Mouse (Mus musculus) lung, postnatal 25 days (tissue): ENCODE results near the gene Spats2l.

Source experiments
- DNase-seq: peaks from one replicate; pipeline ENCODE4 v3.0.0; 2022; ENCODE audit warnings: low spot score

The Spats2l gene

DNA sequence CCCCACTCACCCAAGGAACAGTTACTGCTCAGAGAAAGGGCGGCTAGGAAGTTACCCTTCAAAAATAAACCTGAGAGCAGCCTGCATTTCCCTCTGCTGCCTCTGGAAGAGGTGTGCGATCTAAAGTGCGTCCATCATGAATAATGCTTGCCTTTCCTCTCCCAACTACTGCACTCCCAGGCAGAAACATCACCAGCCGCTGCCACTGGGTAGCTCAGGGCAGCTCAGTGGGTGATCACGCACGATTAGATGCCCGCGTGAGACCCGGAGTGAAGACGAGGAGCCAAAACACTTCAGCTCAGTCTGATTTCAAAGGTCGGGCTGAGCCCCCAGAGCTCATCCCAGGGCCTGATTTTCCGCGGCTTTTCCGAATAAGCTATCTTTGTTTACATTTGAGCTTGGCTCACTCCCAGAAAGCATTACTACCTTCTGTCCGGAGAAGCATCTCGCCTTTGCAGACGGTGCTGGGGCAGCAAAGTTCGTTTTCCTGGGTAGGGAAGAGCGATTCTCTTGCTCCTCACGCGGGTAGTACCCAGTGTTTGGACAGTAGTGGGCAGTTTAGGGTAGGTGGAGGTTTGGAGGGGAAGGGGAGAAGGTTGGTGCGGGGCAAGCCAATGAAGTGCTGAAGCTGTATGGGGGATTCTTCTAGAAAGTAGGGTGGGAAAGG lies at the start of gene Spats2l:
Gene Spats2l (plus strand): TSS at position 162 of the 667 bp plus-strand sequence.
- DNase-seq: peak; percentile 10

DNA sequence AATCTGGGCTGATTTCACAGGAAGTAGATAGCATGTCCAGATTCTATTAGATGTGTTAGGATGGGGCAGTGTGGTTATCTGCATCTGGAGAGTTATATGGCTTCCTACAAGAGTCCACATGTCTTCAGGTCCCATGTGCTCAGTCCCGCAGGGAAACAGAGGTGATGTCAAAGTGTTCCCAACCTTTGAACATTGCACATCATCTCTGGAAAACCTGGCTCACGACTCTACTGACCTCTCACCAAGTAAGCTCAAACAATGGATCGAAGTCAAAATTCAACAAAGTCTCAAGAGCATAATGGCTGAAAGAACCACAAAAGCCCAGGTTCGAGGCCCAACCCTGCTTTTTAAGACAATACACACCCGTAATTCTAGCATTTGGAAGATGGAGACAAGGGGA lies 48.7 kb upstream of the Spats2l start:
- no peak for DNase-seq

DNA sequence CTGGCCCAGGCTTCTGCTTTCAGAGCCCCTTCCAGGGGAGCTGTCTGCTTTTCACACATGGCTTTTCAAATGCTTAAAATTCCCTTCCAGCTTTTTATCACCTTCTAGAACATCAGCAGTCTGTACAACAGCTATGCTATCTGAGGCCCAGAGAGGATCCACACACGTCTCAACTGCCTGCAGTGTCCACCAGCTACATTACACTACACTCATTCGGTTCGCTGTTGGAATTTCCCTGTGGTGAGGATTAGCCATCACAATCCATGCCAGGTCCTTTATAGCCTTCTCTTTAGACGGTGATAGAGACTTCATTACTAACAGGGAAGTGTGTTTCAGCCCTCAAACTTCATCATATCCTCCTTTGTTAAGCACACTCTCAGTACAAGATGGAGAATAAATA lies 38.1 kb upstream of the Spats2l start:
- no peak for DNase-seq

DNA sequence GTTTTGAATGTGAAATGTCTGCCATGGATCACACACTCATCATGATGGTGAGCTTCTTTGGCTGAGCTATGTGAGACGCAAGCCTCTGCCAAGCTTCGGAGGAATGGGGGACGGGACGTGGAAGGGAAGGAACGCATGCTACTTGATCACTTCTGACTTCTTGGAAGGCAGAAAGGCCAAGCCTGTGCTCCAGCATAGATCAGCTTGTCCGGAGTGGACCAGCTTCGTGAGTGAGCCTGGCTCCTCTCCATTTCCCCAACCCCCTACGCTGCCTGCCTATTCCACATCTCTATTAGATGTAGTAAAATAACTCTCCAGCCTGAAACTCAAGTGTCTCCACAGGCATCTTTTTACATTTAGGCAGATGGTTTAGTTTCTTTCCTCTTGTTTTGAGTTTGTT lies 32.2 kb upstream of the Spats2l start:
- DNase-seq: no peak

DNA sequence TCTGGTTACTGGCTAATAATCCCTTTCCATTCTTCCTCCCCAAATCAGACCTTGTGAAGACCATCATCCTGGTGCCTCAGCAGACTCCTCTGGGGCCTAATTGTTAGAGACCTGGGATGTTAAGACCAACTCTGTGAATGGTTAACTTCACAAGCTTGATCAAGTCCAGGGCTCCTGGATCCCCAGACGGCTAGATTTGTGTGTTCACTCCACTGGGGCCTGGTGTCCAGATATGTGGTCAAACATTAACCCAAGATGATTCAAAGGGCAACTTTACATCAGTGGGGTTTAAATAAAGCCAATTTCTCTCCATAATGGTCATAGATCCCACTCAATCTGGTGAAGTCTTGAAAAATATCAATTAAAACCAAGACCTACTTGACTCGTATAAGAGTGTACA lies 31.7 kb upstream of the Spats2l start:
- DNase-seq: no peak

DNA sequence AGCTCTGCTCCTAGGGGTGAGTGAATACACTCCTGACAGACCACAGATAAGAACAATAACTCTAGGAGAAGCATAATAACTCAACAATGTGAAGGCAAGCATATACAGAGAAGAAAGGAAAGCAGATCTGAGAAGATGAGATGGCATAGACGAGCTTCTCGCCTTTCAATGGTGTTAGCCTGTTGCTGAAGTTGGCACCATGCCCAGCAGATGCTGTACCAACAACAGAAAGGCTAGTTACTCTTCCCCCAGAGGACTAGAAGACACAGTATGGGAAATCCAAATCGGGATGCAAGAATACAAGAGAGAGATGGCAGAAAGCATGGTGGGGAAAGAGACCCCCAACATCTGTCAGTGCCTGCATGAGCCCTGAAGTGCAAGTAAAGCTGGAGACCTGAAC lies 22.2 kb upstream of the Spats2l start:
- DNase-seq: no peak

DNA sequence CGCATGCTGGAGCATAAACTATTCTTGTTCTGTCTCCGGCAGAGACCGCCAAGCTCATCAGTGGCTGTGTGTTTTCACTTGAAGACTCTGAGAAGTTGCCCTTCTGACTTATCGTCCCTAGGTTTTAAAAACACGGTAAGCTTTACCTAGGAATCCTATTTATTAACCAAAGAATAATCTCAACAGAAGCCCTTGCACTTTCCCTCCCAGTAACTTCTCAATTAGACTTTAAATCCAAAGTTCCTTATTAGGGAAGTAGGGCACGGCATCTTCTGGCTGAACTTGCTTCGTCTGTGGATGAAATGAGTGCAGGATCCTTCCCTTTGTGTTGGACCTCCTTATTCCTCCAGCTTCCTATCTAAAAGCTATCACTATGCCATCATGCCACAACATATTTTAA lies 7.6 kb upstream of the Spats2l start:
- DNase-seq: no peak

DNA sequence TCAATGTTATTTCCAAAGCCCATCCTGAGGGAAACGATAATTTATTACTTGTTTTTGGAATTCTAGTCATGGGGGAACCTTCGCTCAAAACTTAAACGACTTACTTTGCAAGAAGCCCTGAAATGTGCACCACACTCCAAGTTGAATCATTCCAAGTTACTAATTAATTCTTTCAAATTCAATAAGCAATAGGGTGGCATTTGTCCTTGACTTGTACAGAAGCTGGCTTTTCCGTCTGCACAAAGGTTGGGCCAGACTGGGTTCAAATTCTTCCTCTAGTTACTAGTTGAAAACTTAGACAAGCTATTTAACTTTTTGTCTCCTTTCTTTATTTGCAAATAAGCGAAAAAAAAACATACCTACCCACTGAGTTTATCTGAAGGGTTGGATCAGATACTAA lies 636 bp upstream of the Spats2l start:
- no peak for DNase-seq

DNA sequence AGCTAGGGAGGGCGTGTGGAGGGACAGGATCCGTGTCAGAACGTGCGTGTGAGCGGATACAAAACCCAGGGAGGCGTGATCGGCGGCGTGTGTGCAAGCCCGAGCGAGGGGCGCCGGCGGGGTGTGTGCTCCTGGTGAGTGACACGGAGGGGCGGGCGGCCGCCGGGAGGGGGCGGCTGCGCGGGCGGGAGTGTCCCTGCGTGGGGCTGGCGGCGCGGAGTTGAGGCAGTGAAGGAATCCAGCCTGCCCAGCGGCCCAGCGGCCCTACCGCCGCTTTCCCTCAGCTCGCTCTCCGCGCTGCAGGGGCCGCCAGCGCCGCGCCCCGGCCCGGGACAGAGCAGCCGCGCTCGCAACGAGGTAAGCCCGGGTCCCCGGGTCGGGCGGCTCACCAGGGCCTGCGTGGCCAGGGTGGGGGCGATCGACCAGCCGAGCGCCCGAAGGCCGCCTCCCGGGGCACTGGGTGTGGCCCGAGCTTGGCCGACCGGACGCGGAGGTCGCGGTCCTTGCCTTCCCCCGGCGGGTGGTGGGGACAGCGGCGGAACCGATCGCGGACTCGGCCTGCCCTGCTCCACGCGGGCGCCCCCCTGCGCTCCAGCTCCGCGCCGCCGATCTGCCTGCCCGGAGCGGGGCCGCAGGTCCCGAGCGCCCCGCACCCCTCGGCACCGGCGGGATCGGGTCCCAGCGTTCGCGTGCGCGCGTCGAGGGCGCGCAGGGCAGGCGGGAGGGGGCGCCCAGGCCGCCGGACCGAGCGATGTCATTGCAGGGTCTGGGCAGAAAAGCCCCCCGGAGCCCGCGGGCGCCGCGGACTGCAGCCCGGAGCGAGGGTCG lies 920 bp downstream of the Spats2l start:
- DNase-seq: peak; percentile 37

DNA sequence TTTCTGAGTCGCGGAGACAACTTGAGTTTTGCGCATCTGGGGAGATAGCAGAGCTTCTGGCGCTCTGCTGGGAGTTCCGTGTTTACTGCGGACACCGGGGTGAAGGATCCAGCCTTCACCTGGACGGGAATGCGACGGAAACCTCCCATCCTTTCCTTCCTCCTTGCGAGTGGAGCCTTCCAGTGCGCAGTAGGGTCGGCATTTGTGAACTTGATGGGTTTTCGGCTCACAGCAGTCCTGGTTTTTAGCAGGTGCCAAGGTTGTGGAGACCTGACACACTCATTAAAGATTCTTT lies 1.5 kb downstream of the Spats2l start:
- peak; percentile 6 for DNase-seq

DNA sequence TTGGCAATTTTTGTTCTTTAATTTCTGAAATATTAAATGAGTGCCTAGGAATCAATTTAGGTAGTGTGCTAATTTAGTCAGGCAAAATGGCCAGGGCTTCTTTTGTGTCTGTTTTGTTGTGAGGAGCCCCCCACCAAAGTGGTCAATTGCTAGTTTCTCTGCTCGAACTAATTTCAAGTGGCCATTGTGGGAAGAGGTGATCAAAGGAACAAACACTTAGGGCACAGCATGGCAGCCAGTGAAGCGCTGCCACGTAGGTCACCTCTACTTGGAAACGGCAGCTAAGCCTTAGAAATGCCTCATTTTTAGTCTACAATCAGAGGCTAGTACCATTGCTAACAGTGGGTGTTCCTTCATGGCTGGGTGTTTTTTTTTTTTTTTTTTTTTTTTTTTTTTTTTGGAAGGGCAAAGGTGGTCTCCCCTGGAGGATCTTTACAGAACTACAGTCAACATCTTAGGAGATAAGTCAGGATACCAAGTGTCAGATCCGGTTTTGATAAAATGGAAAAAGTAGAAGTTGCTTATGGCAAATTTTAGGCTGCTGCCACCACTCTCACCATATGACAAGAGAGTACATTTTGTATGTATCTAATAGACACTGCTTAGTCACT lies 2.8 kb downstream of the Spats2l start:
- DNase-seq: no peak

DNA sequence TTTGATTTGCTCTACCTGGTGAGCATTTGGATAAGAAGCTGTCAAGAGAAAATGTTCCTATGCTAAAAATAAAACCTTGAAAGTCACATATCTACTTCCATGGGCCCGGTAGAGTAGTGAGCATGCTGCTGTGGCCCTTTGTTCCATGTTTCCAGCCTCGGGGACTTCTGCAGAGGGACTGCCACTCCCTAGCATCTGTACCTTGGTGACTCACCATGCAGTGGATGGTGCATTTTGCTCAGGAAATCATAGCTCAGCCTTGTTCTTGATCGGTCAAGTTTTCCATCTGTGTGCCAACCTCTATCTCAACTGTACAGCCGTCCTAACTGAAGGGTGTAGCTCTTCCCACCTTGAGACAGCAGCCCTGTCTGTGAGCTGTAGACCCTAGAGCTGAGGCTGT lies 10.3 kb downstream of the Spats2l start:
- no peak for DNase-seq

DNA sequence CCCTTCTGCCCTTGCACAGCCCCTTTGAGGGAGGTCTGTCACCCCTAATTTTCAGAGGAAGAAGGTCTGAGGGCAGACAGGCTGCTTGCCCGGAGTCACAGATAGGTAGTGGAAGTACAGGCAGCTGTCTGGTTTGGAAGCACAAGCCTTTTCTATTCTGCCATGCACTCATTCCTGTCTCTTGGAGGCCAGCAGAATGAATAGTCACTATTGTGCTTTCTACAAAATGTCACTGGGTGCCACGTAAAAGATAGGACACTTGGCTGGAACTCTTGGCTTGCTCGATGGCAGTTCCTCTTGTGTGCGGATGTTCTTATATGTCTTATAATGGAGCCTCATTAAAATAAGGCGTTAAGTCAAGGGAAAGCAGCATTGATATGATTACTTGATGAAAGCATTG lies 15.9 kb downstream of the Spats2l start:
- DNase-seq: no peak

DNA sequence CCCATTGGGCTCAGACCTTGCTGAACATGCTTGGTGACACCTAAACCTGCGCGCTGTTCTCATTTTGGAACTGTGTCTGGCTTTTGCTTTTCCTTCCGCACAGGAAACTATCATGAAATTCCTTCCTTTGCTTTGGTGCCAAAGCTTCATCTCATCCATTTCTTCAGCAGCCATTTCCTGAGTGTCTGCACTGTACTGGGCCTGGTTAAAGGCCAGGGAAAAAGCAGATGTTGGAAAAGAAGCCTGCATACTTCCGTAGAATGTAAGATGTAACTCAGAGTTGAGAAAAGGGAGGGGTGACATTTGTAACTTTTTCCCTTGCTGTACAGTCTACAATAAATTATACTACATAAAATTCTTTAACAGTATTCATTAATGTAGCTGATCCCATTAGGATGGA lies 18.2 kb downstream of the Spats2l start:
- DNase-seq: no peak

DNA sequence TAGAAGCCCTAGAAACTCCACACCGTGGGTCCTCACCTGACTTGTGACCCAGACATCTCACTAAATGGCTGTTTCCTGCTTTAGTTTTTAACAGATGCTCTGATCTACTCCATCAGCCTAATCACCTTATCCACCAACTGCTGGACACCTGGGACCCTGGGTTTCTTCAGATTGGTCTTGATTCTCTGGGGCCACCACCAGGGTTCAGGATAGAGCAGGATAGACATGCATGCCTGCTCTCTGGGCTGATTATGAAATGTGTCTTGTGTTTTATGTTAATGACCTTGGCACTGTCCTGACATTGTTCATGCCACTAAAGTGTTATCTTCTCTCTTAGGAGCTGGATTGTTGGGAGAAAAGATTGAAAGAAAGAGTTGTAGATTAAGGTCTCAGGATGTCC lies 21.9 kb downstream of the Spats2l start:
- DNase-seq: no peak

DNA sequence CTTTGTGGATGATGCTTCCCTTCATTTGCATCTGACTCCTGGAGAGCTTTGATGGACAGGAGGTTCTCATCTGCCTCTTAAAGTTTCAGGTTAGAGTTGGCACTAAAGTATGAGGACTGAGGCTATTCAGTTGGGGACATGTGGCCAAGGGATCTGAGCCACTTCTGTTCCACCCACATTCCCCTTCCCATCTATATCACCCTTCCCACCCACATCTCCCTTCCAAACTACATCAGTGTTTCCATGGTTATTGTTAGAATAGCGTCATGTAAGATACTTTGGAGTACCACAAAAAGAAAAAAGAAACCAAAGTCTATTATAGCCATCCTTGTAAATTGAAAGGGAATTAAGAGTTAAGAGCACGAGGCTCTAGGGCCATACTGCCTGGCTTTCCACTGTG lies 25.4 kb downstream of the Spats2l start:
- no peak for DNase-seq

DNA sequence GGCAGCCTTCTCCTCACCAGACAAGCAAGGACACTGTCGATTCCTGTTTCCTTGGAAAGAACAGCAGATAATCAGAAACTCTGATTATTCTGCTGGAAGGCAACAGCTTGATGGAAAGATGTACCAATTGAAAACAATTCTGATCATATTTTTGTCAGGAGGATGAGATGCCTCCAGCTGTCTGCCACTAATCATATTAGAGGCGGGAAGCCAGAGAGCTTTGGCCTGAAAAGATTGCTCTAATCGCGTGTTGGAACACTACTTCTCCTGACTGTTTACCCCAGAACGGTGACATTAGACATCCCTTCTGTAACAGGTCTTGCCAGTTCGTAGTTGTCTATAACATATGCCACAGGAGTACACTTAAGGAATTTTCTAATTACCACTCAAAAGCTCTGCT lies 26.9 kb downstream of the Spats2l start:
- DNase-seq: no peak

DNA sequence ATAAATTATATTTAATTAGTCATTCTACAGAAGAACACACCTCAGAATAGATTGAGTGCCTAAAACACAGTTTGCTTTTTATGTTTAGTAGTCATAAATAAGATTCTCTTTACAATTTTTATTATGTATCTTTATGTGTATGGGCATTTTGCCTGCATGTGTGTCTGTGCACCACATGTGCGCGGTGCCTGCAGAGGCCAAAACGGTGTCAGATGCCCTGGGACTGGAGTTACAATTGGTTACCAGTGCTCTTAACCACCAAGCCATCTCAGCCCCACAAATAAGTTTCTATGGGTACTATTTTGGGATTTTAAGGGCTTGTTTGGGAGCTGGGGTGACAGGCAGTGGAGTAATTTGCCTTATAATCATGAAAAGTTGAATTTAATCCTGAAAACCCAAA lies 32.2 kb downstream of the Spats2l start:
- no peak for DNase-seq

DNA sequence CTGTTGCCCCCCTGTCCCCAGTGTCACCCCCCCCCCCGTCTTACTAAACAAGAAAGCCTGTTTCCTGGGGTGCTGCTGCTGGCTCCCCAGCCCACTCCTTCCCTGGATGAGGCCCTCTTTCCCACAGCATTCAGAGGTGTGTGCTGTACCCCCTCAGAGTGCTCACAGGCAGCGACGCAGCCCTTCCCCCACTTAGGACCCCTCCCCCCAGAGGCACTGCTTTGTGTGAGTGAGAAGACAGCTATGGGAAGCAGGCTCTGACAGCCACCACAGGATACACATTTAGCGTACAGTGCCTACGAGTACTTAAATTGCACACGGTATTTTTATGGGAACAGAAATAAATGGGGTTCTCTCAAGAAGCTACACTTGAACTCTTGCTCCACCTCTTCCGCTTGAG lies 33.9 kb downstream of the Spats2l start:
- DNase-seq: no peak

DNA sequence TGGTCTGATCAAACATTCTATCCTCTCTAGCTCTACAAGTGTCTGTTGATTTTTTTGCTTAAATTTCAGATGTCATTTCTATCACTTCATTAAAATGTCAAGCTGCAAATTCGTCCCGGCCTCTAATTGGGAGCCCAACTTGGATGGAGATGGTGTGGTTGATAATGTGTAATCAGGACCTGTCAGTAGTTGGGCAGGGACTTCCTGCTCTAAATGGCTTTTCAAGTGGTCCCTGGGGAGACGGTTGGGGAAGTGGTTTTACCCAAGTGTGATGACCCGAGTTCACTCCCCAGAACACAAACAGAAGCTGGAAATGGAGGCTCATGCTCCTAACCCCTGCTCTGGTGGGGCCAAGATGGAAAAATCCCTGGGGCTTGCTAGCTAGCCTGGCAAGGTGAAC lies 36.3 kb downstream of the Spats2l start:
- no peak for DNase-seq

DNA sequence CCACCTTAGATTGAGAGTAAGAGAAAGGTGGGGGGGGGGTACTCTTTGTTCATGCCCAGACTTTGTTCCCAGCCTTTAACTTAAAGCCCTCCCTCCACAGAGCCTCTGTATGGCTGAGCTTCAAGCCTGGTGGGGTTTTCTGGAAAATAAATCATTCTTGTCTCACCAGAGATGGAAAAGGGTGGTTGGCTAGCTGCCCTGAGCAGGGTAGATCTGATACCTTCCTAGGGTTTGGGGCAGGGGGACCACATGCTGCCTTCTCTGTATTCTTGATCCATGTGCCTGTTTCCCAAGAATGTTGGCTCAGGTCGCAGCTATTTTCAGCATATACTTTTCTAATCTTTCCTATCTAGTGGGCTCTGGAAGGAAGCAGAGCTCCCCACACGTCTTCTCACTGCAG lies 43.1 kb downstream of the Spats2l start:
- no peak for DNase-seq

DNA sequence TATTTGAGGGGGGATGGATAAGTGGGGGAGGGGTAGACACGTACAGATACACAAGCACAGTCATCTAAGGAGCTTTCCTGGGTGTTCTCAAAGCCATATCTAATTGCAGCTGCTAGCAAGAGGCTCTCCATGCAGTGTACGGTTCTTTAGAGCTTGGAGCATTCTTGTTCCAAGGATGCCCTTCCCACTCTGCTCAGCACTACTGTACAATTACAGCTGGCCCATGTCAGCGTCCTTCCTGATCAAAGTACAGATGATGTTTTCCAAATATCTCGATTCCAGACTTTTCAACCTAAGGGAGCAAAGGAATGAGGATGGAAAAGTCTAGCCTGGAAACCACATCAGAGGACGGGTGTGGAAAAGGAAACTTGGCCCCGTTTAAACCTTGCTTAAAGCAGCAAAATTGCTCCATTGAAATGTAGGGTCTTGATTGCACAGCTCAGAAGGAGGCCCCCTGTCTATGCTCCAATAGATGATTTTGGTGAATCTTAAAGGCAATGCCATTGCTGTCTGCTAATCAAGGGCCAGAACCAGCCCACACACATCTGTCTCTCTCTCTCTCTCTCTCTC lies 46.6 kb downstream of the Spats2l start:
- DNase-seq: no peak
